Mouse (Mus musculus): Measurements from ENCODE around the gene Rtn4rl1.

DNA sequence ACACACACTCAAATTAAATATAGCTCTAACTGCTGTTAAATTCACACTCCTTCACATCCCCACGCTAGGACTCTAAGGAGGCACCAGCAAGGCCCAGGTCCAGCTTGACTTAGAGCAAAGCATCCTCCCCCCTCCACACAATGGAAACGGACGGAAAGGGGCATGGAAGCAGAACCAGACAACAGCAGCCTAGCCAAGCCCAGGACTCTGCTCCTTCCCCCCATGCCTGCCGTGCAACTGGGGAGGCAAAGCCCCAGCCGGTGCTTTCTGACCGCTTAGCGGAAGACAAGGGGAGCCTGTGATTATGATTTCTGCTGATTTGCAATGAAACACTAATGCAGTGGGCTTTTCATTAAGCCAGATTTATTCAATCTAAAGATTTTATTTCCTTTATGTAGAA, 84.5 kb downstream of the Rtn4rl1 start:
- no peak for TF ChIP-seq POLR2A (IDR thresholded peaks at IDR 0.05; ENCODE audit: insufficient read depth, low read depth, low read length)
- no peak for TF ChIP-seq CTCF (IDR thresholded peaks at IDR 0.05; ENCODE audit: insufficient read depth, low read depth, low read length)

Data from olfactory bulb, adult 2 months (tissue).